Mouse (Mus musculus): ENCODE data around the gene Hcn2. TPM values are rescaled to one million over a fixed set of nuclear protein-coding genes. Genes with fewer than 3 reads are reported as not detected.

Gene Hcn2
- total and polyA plus RNA-seq, 3 experiments, result 0.21 to 2.2 (median 0.44) TPM

- peak; percentile 92 for TF ChIP-seq USF2 (conservative IDR thresholded peaks at IDR 0.05; ENCODE audit: low read depth, low read length)
- TF ChIP-seq POLR2AphosphoS2 (IDR thresholded peaks at IDR 0.05; ENCODE audit: low read depth, low read length), result peak; percentile 88
- TF ChIP-seq ZC3H11A (IDR thresholded peaks at IDR 0.05; ENCODE audit: low read depth, low read length), result no peak
- 0 out of 2 replicates have a peak, but pooled peaks have one; percentile 73 for TF ChIP-seq TBP (conservative IDR thresholded peaks at IDR 0.05; ENCODE audit: low read depth, low read length)
- TF ChIP-seq NRF1 (IDR thresholded peaks at IDR 0.05; ENCODE audit: low read depth, low read length), result peak; percentile 80
- TF ChIP-seq RAD21 (IDR thresholded peaks at IDR 0.05; ENCODE audit: low read depth, low read length), result no peak
- no peak for TF ChIP-seq ETS1 (conservative IDR thresholded peaks at IDR 0.05; ENCODE audit: low read depth, low read length)
- peak; percentile 65; the same call in 1 of the 2 replicates for TF ChIP-seq MXI1 (IDR thresholded peaks at IDR 0.05; ENCODE audit: low read depth, low read length)
- TF ChIP-seq ZMIZ1 (IDR thresholded peaks at IDR 0.05; ENCODE audit: low read depth, low read length), result peak; percentile 96
- TF ChIP-seq ZNF384 (IDR thresholded peaks at IDR 0.05; ENCODE audit: low read depth, low read length), result no peak
- no peak for TF ChIP-seq PAX5 (IDR thresholded peaks at IDR 0.05; ENCODE audit: low read length)
- TF ChIP-seq CTCF (conservative IDR thresholded peaks at IDR 0.05 in 1 of 2, IDR thresholded peaks at IDR 0.05 in 1 of 2; ENCODE audit: low read depth in 2 of 2, low read length in 2 of 2), result peak; percentile 9 to 56; a peak in 2 of 4 replicates
- no peak for TF ChIP-seq MEF2A (IDR thresholded peaks at IDR 0.05; ENCODE audit: borderline replicate concordance, low read depth, low read length)
These were observed 12.1 kb upstream of the Hcn2 start, which contains the start of gene Bsg (continued) for GRCm38 (mm10) chr10:79704065-79704969.

- peak overlapping the region; percentile 82 to 94 (median 87) for H3K4me3 ChIP-seq (replicated peaks in 1 of 3; ENCODE audit: low read depth in 2 of 3, low read length in 2 of 3, poor library complexity in 1 of 3)
- peaks cover 18 to 43% of the 10 kb centered on the region in 2 experiments for H3K36me3 ChIP-seq (replicated peaks in 1 of 2; ENCODE audit: control insufficient read depth in 1 of 2, insufficient read depth in 1 of 2, low read length in 1 of 2)
- TF ChIP-seq EP300 (IDR thresholded peaks at IDR 0.05; ENCODE audit: low read length) (no peak), MXI1 (IDR thresholded peaks at IDR 0.05; ENCODE audit: low read depth, low read length) (0 out of 2 replicates have a peak, but pooled peaks have one; percentile 5)
- DNase-seq (ENCODE audit: extremely low read depth), result no peak
- peaks cover 46% of the 10 kb centered on the region for H3K79me2 ChIP-seq (replicated peaks; ENCODE audit: control insufficient read depth, extremely low read depth, insufficient read depth, poor library complexity, severe bottlenecking)
- H3K4me1 ChIP-seq (ENCODE audit: control insufficient read depth in 1 of 2, insufficient read depth in 2 of 2), result peaks cover 21 to 33% of the 10 kb centered on the region in 2 experiments
- dilution Hi-C loops (cut with MboI; ENCODE audit: extremely low pct_ligation_motif_present, extremely low pct_unique_long_range_greater_than_20kb, low sequenced_read_pairs) (no loop called here), in situ Hi-C loops (cut with MboI; ENCODE audit: low pct_ligation_motif_present, low pct_unique_long_range_greater_than_20kb, low sequenced_read_pairs) (no loop called here)
- H3K27me3 ChIP-seq (replicated peaks), result no peaks in the 10 kb centered on the region
- no peak overlapping the region for H3K27ac ChIP-seq (ENCODE audit: insufficient read depth, low read depth)
- peak overlapping the region; percentile 64 for H3K4me2 ChIP-seq (ENCODE audit: insufficient read depth, low read depth, poor library complexity, severe bottlenecking)
- H3K9ac ChIP-seq (ENCODE audit: insufficient read depth, low read depth), result peak overlapping the region; percentile 95
- H3K9me3 ChIP-seq (replicated peaks; ENCODE audit: low read length), result no peaks in the 10 kb centered on the region
These were observed 11.5 kb upstream of the Hcn2 start for GRCm38 (mm10) chr10:79704970-79705360.

- Histone ChIP-seq H3K4me3 (replicated peaks in 1 of 3; ENCODE audit: low read depth in 2 of 3, low read length in 2 of 3, poor library complexity in 1 of 3) (peak overlapping the region; percentile 11 to 94 (median 87)), H3K9ac (ENCODE audit: insufficient read depth, low read depth) (peak overlapping the region; percentile 95), H3K4me1 (ENCODE audit: control insufficient read depth in 1 of 2, insufficient read depth in 2 of 2) (peaks cover 21 to 33% of the 10 kb centered on the region in 2 experiments), H3K27ac (ENCODE audit: insufficient read depth, low read depth) (no peak overlapping the region), H3K36me3 (replicated peaks in 1 of 2; ENCODE audit: control insufficient read depth in 1 of 2, insufficient read depth in 1 of 2, low read length in 1 of 2) (peaks cover 28 to 53% of the 10 kb centered on the region in 2 experiments), H3K27me3 (replicated peaks) (no peaks in the 10 kb centered on the region), H3K4me2 (ENCODE audit: insufficient read depth, low read depth, poor library complexity, severe bottlenecking) (peak overlapping the region; percentile 64), H3K79me2 (replicated peaks; ENCODE audit: control insufficient read depth, extremely low read depth, insufficient read depth, poor library complexity, severe bottlenecking) (peaks cover 46% of the 10 kb centered on the region), H3K9me3 (replicated peaks; ENCODE audit: low read length) (no peaks in the 10 kb centered on the region)
- DNase-seq (ENCODE audit: extremely low read depth), result no peak
- in situ Hi-C loops (cut with MboI; ENCODE audit: low pct_ligation_motif_present, low pct_unique_long_range_greater_than_20kb, low sequenced_read_pairs) (no loop called here), dilution Hi-C loops (cut with MboI; ENCODE audit: extremely low pct_ligation_motif_present, extremely low pct_unique_long_range_greater_than_20kb, low sequenced_read_pairs) (no loop called here)
- TF ChIP-seq GABPA (IDR thresholded peaks at IDR 0.05; ENCODE audit: insufficient replicate concordance, low read depth, low read length) (no peak), POLR2A (IDR thresholded peaks at IDR 0.05; ENCODE audit: low read depth, low read length) (peak; percentile 12; the same call in 1 of the 2 replicates), CHD2 (IDR thresholded peaks at IDR 0.05; ENCODE audit: low read length) (no peak), MAZ (IDR thresholded peaks at IDR 0.05; ENCODE audit: low read depth, low read length) (no peak), SIN3A (IDR thresholded peaks at IDR 0.05; ENCODE audit: low read length) (no peak)
These were observed 10.5 kb upstream of the Hcn2 start for GRCm38 (mm10) chr10:79705951-79706350.

Data from CH12.LX (cell line).